24 mouse cellular contexts compared by ENCODE assay signal in the genomic region with DNA sequence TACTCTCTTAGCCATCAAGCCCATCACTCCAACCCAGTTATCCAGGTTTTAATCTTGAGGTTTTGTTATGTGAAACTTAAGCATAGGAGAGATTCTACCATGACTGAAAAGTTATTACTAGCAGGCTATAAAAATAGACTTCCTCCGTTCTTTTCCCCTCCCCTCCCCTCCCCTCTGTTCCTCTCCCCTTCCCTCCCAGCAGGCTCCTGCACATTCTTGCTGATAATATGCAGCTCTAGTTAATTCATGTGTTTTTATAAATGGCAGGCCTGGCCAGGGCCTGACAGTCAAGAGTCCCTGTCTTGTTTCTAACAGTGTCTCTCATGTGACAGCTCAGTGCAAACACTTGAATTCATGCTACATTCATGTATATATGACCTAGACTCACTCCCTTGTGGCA.
"Had no signal": no experiment of that assay in that cellular context is flagged by ENCODE, and none has a peak within 500 bp of the region (broad histone marks: within the 10 kb centered on the region; RNA-seq: fewer than 3 reads in every experiment).

No protein-coding gene starts in this region.

- DNase-seq: kidney, postnatal 25 days; layer of hippocampus, adult 9-11 months; liver; lung, adult 18-20 months; lung, postnatal 10 days; lung, postnatal 36 days; retina, postnatal 1 day; right cerebral cortex, postnatal 25 days; spleen, adult 18-20 months; thymus, postnatal 25 days had no signal

- H3K4me3 ChIP-seq: layer of hippocampus, adult 2 months; limb, embryonic 10.5 days; limb, embryonic 13.5 days; liver, embryonic 12.5 days; liver, embryonic 15.5 days; lung, embryonic 15.5 days; midbrain, embryonic 10.5 days; midbrain, embryonic 13.5 days; myocyte; neural tube, embryonic 13.5 days; stomach, embryonic 15.5 days had no signal

- H3K27ac ChIP-seq: kidney, postnatal 0 days; layer of hippocampus, adult 2 months; limb, embryonic 10.5 days; limb, embryonic 13.5 days; liver, embryonic 12.5 days; liver, embryonic 15.5 days; lung, embryonic 15.5 days; midbrain, embryonic 10.5 days; midbrain, embryonic 13.5 days; neural tube, embryonic 13.5 days; stomach, embryonic 15.5 days had no signal

- H3K4me2 ChIP-seq: limb, embryonic 13.5 days; liver, embryonic 12.5 days; liver, embryonic 15.5 days; lung, embryonic 15.5 days; midbrain, embryonic 13.5 days; neural tube, embryonic 13.5 days; stomach, embryonic 15.5 days had no signal

- H3K9me3 ChIP-seq: limb, embryonic 10.5 days; limb, embryonic 13.5 days; liver, embryonic 12.5 days; liver, embryonic 15.5 days; lung, embryonic 15.5 days; megakaryocyte, embryonic 14.5 days; midbrain, embryonic 10.5 days; midbrain, embryonic 13.5 days; neural tube, embryonic 13.5 days; stomach, embryonic 15.5 days had no signal

- H3K27me3 ChIP-seq: limb, embryonic 13.5 days; liver, embryonic 12.5 days; liver, embryonic 15.5 days; lung, embryonic 15.5 days; megakaryocyte, embryonic 14.5 days; midbrain, embryonic 13.5 days; neural tube, embryonic 13.5 days; stomach, embryonic 15.5 days had no signal

- H3K9ac ChIP-seq: limb, embryonic 13.5 days; liver, embryonic 12.5 days; liver, embryonic 15.5 days; lung, embryonic 15.5 days; midbrain, embryonic 13.5 days; neural tube, embryonic 13.5 days; stomach, embryonic 15.5 days had no signal

- ATAC-seq: liver, embryonic 12.5 days; midbrain, embryonic 13.5 days; midbrain, embryonic 16.5 days had no signal

- H3K4me1 ChIP-seq: limb, embryonic 10.5 days; limb, embryonic 13.5 days; liver, embryonic 12.5 days; liver, embryonic 15.5 days; lung, embryonic 15.5 days; midbrain, embryonic 10.5 days; midbrain, embryonic 13.5 days; neural tube, embryonic 13.5 days; stomach, embryonic 15.5 days had no signal
